Mouse (Mus musculus) cerebellum, adult 2 months (tissue): Measurements from ENCODE around the gene Slc25a25.

Experiments
- CTCF ChIP-seq: fragments of 200-500 bp; IDR thresholded peaks from 2 replicates; pipeline ENCODE4 v1.5.1; 2011; ENCODE audit warnings: low read depth, mild to moderate bottlenecking, control low read depth, low read length, moderate library complexity, borderline replicate concordance; ENCODE audit not compliant: insufficient read depth
- POLR2A ChIP-seq: fragments of 200-500 bp; IDR thresholded peaks from 2 replicates; pipeline ENCODE4 v1.6.1; 2011; ENCODE audit warnings: low read length, control low read depth, borderline replicate concordance; ENCODE audit not compliant: insufficient read depth

DNA sequence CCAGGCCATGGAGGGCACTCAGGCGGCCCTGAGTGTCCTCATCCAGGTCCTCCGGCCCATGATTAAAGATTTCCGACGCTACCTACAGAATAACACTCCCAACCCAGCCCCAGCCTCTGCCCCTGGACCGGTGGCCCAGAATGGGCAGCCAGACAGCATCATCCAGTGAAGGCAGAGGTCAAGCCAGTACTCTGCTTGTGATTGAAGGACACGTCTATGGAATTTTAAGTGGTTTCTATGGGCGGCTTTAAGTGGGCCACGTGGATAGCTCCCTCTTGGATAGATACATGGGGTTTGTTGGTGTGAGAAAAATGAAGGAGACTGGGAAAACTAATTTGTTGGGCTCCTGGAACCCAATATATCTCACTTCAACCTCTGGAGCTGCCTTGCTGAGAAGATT, 3.9 kb upstream of the Slc25a25 start:
- TF ChIP-seq CTCF (no peak), POLR2A (no peak)
